Mouse (Mus musculus): ENCODE results near the gene Negr1.

The Negr1 gene

GRCm38 (mm10) chr3:156796061-156796691 is 234.6 kb downstream of the Negr1 start:
- no peak for DNase-seq (ENCODE audit: low read depth, low spot score)

GRCm38 (mm10) chr3:156799228-156799627 is 237.6 kb downstream of the Negr1 start:
- no peak for DNase-seq (ENCODE audit: low read depth, low spot score)

- DNase-seq (ENCODE audit: low read depth, low spot score) = no peak
Observed at GRCm38 (mm10) chr3:156809836-156810235, 248.2 kb downstream of the Negr1 start.

- no peak for DNase-seq (ENCODE audit: low read depth, low spot score)
Observed at GRCm38 (mm10) chr3:156816938-156817337, 255.3 kb downstream of the Negr1 start.

- no peak for DNase-seq (ENCODE audit: low read depth, low spot score)
Observed at GRCm38 (mm10) chr3:156817452-156817851, 255.9 kb downstream of the Negr1 start.

GRCm38 (mm10) chr3:156823039-156823438 is 261.4 kb downstream of the Negr1 start:
- no peak for DNase-seq (ENCODE audit: low read depth, low spot score)

GRCm38 (mm10) chr3:156833920-156834319 is 272.3 kb downstream of the Negr1 start:
- DNase-seq (ENCODE audit: low read depth, low spot score) = no peak

DNA sequence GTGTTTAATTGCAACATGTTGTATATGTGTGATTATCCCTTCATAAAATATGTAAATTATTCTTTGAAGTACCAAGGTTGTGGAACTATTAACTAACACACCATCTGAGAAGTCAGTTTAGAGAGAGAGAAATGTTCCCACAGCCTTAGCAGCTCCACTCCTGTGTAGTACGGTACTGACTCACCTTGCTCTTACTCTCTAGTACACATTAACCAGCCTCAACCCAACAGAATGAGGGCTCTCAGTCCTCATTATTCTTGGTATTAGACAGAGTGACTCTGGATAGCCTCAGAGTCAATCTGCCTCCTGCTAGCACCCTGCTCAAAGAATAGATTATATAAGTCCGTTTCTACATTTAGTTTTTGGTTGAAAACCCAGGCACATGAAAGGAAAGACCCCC is 277.0 kb downstream of the Negr1 start:
- no peak for DNase-seq (ENCODE audit: low read depth, low spot score)

DNA sequence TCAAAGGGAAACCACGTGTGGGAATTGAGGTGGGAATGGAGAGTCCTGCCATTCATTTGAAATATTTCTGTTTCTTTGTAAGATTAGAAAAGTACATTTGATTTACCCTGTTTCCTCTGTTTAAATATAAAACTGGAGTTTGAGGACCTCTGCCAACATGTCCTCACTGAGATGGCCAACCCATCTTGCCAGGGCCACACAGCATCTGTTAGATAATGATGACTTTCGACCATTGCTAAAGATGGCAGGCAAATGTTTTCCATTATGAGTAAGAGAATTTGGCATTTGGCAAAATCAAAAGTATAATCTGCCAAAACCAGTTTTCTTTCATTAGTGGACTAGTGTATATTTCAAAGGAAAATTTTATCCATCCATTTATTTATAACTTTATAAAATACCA is 286.8 kb downstream of the Negr1 start:
- DNase-seq (ENCODE audit: low read depth, low spot score) = no peak

- no peak for DNase-seq (ENCODE audit: low read depth, low spot score)
Observed at GRCm38 (mm10) chr3:156851921-156852320, 290.3 kb downstream of the Negr1 start.

- no peak for DNase-seq (ENCODE audit: low read depth, low spot score)
Observed at GRCm38 (mm10) chr3:156870239-156870921, 308.8 kb downstream of the Negr1 start.

DNA sequence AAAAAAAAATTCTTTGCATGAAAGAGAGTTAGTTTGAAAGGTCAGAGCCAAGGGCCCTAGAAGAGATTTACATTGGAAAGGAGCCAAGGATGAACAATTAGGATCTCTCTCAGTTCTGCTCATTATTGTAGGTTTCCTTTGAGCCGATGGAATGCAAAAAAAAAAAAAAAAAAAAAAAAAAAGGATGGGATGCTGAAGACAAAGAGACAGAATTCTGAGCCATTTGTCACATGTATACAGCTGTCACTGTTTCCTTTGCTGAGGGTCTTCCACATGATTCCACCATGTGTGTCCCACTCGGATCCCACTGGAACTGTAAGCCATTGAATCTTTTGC is 309.3 kb downstream of the Negr1 start:
- DNase-seq (ENCODE audit: low read depth, low spot score) = no peak

DNA sequence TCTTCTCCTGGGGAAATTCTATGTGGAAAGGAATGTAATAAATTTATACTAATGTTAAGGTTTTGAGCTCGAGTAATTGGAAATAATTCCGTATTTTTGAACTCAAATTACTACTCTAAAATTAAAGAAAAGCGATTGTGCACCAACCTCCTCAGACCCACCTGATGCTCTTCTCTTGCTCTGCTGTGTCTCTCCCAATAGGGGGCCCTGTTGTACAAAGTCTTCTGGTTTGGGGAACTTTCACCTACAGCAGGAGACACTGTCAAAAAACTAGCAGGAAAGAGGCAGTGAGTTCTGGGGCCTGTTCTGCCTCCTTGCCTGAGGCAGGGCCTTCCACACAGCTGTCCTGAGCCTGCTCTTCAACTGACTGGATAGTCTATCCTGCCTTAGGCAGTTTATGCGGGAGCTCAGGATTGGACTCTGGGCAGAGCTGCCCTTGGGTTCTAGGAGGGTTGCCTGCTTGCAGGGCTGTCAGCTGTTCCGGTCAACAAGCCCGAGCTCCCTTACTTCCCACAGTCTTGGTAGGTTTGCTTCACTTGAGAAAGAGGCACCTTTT is 310.1 kb downstream of the Negr1 start:
- DNase-seq (ENCODE audit: low read depth, low spot score) = no peak

DNA sequence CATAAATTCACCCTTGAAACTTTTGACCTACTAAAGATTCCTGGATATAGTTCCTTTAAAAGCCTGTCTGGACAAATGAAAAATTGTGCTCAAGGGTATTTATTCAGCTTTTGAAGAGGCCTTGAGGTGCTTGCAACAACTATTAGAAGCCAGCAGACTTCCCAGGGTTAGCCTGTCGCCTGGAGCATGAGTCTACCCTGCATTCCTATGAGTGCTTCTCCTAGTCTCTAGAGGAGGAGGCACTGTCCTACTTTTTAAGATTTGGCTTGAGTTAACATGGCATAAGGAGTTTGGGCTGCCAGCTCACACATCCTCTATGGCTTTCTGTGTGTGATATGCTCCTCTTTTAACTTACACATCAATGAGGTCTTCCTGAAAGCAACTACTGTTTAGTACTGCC is 315.0 kb downstream of the Negr1 start:
- no peak for DNase-seq (ENCODE audit: low read depth, low spot score)

DNA sequence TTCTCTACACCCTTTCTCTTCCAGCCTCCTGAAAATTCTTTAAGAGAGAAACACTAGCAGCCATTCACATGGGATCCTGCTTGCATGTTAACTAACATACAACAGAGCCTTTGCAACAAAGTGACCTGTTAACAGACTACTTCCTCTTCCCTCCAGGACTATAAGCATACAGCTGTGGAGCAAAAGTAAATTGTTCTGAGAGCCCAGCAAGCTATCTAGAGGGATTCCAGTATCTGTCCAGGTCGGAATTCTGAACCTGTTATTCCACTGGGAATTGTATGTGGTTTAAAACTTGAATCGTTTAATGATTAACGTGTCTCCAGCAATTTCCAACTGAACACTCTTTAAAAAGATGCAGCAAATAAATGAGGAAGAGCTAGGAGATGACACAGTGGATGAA is 320.5 kb downstream of the Negr1 start:
- DNase-seq (ENCODE audit: low read depth, low spot score) = no peak

GRCm38 (mm10) chr3:156883873-156884272 is 322.3 kb downstream of the Negr1 start:
- no peak for DNase-seq (ENCODE audit: low read depth, low spot score)

- no peak for DNase-seq (ENCODE audit: low read depth, low spot score)
Observed at GRCm38 (mm10) chr3:156885689-156886088, 324.1 kb downstream of the Negr1 start.

GRCm38 (mm10) chr3:156886915-156887314 is 325.3 kb downstream of the Negr1 start:
- no peak for DNase-seq (ENCODE audit: low read depth, low spot score)

DNA sequence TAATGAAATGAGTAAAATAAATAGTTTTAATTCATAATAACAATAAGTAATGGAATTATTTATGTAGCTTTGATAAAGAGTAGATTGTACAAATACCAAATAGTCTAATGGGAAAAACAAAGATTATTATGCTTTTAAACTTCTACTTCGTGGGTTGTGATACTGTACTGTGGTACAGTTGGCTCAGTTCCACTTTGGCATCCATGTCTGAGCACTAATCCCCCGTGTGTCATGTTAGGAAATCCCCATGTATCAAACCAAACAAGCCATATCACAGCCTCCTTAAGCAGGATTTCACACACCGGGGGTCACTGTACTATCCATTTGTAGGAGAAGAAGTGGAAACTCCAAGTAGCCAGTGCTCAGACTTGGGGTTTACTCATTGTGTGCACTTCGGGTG is 329.4 kb downstream of the Negr1 start:
- no peak for DNase-seq (ENCODE audit: low read depth, low spot score)

DNA sequence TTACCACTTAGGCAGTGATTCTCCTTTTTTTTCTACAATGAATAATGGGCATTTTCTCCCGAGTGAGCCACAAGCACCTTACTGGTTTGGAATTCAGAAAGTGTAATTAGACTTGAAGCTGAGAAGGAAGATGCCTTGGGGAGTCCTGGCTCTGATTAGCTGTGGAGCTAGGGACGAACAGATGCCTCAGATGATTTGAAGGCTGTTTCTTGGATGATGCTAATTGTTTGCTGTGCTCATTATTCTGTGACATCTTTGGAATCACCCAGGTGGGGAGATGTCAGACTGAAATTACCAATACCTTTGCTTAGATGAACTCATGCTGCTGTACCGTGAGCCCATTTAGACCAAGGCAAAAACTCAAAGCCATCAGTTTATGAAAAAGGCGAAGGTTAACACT is 333.7 kb downstream of the Negr1 start:
- no peak for DNase-seq (ENCODE audit: low read depth, low spot score)

DNA sequence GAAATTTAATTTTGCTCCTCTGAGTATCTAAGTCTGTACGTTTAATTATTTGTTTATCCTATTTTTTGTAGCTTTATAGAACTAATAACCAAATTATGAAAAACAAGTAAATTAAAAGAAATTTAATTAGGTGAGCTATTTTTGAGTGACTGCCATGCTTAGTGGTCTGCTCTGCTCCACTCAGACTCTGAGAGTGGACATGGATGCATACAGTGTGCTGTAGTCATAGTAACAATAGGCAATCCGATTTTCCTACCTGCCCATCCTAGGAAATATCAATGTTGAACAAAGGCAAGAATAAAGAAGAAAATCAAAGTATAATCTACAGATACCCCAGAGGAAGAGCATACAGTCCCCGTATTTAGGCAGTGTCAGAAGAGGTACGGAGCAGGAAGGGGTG is 334.5 kb downstream of the Negr1 start:
- DNase-seq (ENCODE audit: low read depth, low spot score) = no peak

GRCm38 (mm10) chr3:156896552-156896951 is 335.0 kb downstream of the Negr1 start:
- no peak for DNase-seq (ENCODE audit: low read depth, low spot score)

GRCm38 (mm10) chr3:156901140-156901539 is 339.5 kb downstream of the Negr1 start:
- no peak for DNase-seq (ENCODE audit: low read depth, low spot score)
